Mouse (Mus musculus): Measurements from ENCODE around the gene Gpx1. TPM values are rescaled to one million over a fixed set of nuclear protein-coding genes. Genes with fewer than 3 reads are reported as not detected.

The Gpx1 gene
- polyA plus RNA-seq, 1 experiment from 2014 or later: 821 TPM

DNA sequence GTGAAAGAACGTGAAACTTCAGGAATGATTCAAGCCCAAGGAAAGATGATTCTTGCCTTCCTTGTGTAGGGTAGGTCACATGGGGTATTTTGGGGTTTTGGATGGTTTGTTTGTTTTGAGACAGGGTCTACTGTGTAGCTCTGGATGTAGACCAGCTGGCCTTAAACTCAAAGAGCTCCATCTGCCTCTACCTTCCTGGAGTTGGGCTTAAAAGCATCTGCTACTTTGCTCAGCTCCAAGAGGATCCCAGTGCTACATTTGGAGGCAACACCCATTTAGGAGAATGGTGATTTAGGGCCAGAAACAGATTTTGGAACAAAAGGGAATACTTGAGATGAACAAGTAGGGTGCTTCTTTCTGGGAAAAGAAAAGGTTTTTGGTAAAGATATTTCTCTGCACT lies 13.9 kb upstream of the Gpx1 start:
- H3K4me1 ChIP-seq (replicated peaks; ENCODE audit: control insufficient read depth, insufficient read depth, low read length): no peaks in the 10 kb centered on the region
- DNase-seq (ENCODE audit: low spot score) (no peak), ATAC-seq (ENCODE audit: low FRiP score) (no peak)
- H3K36me3 ChIP-seq (ENCODE audit: control insufficient read depth, insufficient read depth, low read length): no peaks in the 10 kb centered on the region
- H3K9ac ChIP-seq (ENCODE audit: low read depth, low read length): no peak overlapping the region
- no peak overlapping the region for H3K27ac ChIP-seq (ENCODE audit: low read depth, low read length)
- H3K4me2 ChIP-seq (replicated peaks; ENCODE audit: low read depth, low read length): no peak overlapping the region
- H3K27me3 ChIP-seq (ENCODE audit: control insufficient read depth, insufficient read depth, low read length): no peaks in the 10 kb centered on the region
- no peaks in the 10 kb centered on the region for H3K9me3 ChIP-seq (ENCODE audit: control insufficient read depth, low read length)
- H3K4me3 ChIP-seq (ENCODE audit: low read depth, low read length): no peak overlapping the region
- WGBS: 100% methylated on average over 1 of the region's 1 CpGs

DNA sequence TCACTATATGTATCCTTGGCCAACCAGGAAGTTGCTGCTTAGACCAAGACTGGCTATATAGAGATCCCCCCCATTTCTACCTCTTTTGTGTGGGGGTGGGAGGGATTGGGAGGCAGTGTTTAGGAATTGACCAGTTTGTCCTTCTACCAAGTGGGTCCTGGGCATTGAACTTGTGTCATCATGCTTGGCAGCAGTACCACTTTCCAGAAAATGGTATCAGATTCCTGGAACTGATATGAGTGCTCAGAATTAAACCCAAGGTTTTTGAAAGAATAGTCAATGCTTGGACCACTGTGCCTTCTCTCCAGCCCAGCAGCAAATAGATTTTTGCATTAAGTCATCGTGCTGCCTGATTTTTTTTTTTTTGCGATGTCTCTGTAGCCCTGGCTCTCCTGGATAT lies 12.9 kb upstream of the Gpx1 start:
- H3K4me3 ChIP-seq (ENCODE audit: low read depth, low read length): no peak overlapping the region
- 95% methylated on average over 2 of the region's 2 CpGs for WGBS
- no peak for ATAC-seq (ENCODE audit: low FRiP score)
- 0 out of 2 replicates have a peak, but pooled peaks cover under 1% of the 10 kb centered on the region for H3K36me3 ChIP-seq (ENCODE audit: control insufficient read depth, insufficient read depth, low read length)
- no peak for DNase-seq (ENCODE audit: low spot score)
- no peak overlapping the region for H3K27ac ChIP-seq (ENCODE audit: low read depth, low read length)
- no peaks in the 10 kb centered on the region for H3K4me1 ChIP-seq (replicated peaks; ENCODE audit: control insufficient read depth, insufficient read depth, low read length)
- no peaks in the 10 kb centered on the region for H3K9me3 ChIP-seq (ENCODE audit: control insufficient read depth, low read length)
- no peaks in the 10 kb centered on the region for H3K27me3 ChIP-seq (ENCODE audit: control insufficient read depth, insufficient read depth, low read length)
- no peak overlapping the region for H3K9ac ChIP-seq (ENCODE audit: low read depth, low read length)
- no peak overlapping the region for H3K4me2 ChIP-seq (replicated peaks; ENCODE audit: low read depth, low read length)

- DNase-seq (ENCODE audit: low spot score): no peak
- ATAC-seq (ENCODE audit: low FRiP score): no peak
- Histone ChIP-seq H3K9ac (ENCODE audit: low read depth, low read length) (peak overlapping the region; percentile 95; the same call in 1 of the 2 replicates), H3K4me1 (replicated peaks; ENCODE audit: control insufficient read depth, insufficient read depth, low read length) (peaks cover 11% of the 10 kb centered on the region; the same call in 1 of the 2 replicates), H3K27me3 (ENCODE audit: control insufficient read depth, insufficient read depth, low read length) (no peaks in the 10 kb centered on the region), H3K4me3 (ENCODE audit: low read depth, low read length) (no peak overlapping the region), H3K36me3 (ENCODE audit: control insufficient read depth, insufficient read depth, low read length) (peaks cover 2% of the 10 kb centered on the region; the same call in 1 of the 2 replicates), H3K27ac (ENCODE audit: low read depth, low read length) (peak overlapping the region; percentile 85), H3K4me2 (replicated peaks; ENCODE audit: low read depth, low read length) (no peak overlapping the region; the same call in 1 of the 2 replicates), H3K9me3 (ENCODE audit: control insufficient read depth, low read length) (no peaks in the 10 kb centered on the region)
- 70% methylated on average over 10 of the region's 10 CpGs for WGBS
Observed at GRCm38 (mm10) chr9:108337848-108338550, 704 bp upstream of the Gpx1 start.

DNA sequence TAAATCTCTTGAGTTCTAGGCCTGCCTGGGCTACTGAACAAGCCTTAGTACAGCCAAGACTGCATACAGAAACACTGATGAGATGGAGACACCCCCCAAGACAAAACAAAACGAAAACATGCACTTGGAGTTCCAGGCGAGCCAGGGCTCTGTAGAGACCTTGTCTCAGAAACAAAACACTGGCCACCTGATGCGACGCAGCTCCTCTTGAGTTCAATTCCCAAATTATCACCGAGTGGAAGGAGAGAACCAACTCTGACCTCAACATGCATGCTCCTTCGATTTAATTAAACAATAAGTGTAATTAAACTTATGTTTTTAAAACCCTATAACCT lies 185 bp upstream of the Gpx1 start:
- peak overlapping the region; percentile 85 for H3K27ac ChIP-seq (ENCODE audit: low read depth, low read length)
- WGBS: 38% methylated on average over 6 of the region's 6 CpGs

GRCm38 (mm10) chr9:108339886-108340257 lies 1.2 kb downstream of the Gpx1 start:
- Histone ChIP-seq H3K9me3 (ENCODE audit: control insufficient read depth, low read length) (no peaks in the 10 kb centered on the region), H3K27ac (ENCODE audit: low read depth, low read length) (no peak overlapping the region), H3K4me1 (replicated peaks; ENCODE audit: control insufficient read depth, insufficient read depth, low read length) (peaks cover 11% of the 10 kb centered on the region; the same call in 1 of the 2 replicates), H3K4me3 (ENCODE audit: low read depth, low read length) (peak overlapping the region; percentile 81), H3K36me3 (ENCODE audit: control insufficient read depth, insufficient read depth, low read length) (no peaks in the 10 kb centered on the region), H3K9ac (ENCODE audit: low read depth, low read length) (peak overlapping the region; percentile 95), H3K27me3 (ENCODE audit: control insufficient read depth, insufficient read depth, low read length) (no peaks in the 10 kb centered on the region), H3K4me2 (replicated peaks; ENCODE audit: low read depth, low read length) (peak overlapping the region; percentile 49)
- ATAC-seq (ENCODE audit: low FRiP score) (no peak), DNase-seq (ENCODE audit: low spot score) (no peak)
- 17% methylated on average over 20 of the region's 20 CpGs for WGBS

More for the DNA sequence above, 185 bp upstream of the Gpx1 start:
- Histone ChIP-seq H3K4me3 (ENCODE audit: low read depth, low read length) (peak overlapping the region; percentile 81; the same call in 1 of the 2 replicates), H3K4me2 (replicated peaks; ENCODE audit: low read depth, low read length) (peak overlapping the region; percentile 49), H3K9ac (ENCODE audit: low read depth, low read length) (peak overlapping the region; percentile 95), H3K9me3 (ENCODE audit: control insufficient read depth, low read length) (no peaks in the 10 kb centered on the region), H3K36me3 (ENCODE audit: control insufficient read depth, insufficient read depth, low read length) (no peaks in the 10 kb centered on the region), H3K4me1 (replicated peaks; ENCODE audit: control insufficient read depth, insufficient read depth, low read length) (peaks cover 11% of the 10 kb centered on the region; the same call in 1 of the 2 replicates), H3K27me3 (ENCODE audit: control insufficient read depth, insufficient read depth, low read length) (no peaks in the 10 kb centered on the region)
- peak; percentile 20; the same call in 1 of the 2 replicates for ATAC-seq (ENCODE audit: low FRiP score)
- DNase-seq (ENCODE audit: low spot score): peak; percentile 48

DNA sequence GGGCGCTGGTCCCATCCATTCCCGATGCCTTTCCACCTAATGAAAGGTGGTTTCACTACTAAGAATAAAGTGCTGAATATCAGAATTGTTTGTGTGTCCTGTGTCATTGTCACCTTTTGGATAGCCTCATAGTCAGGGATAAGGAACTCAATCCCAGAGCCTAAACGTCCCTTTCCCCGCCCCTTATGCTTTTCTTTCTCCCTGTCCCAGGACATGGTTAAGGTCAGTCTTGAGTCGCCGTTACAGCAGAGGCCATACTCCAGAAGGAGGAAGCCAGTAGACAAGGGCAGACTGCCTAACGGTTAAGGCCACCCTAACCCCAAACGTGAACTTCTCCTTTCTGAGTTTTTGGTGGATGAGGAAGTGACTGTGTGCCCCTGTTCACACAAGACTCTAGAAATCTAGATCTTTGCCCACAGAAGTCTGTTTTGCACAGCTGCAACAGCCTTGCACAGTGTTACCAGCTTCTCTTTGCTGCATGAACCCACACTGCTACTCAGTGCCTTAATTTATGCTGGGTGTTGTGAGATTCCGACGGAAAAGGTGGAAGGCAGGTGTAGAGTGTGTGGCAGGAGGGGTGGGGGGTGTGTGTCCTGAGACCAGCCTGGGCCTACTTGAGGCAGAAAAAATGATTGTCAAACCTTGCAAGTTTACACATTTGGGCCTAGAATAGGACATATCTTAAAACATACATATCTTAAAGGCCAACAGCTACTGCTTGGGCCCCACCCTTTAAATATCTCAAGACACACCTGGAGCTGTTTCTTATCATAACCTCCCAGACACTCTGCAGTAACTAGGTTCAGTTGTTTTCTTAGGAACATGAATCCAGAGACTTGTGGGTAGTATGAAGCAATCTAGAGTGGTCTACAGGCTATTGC lies 1.8 kb downstream of the Gpx1 start:
- 73% methylated on average over 10 of the region's 10 CpGs for WGBS
- Histone ChIP-seq H3K4me2 (replicated peaks; ENCODE audit: low read depth, low read length) (peak overlapping the region; percentile 49), H3K9ac (ENCODE audit: low read depth, low read length) (peak overlapping the region; percentile 95), H3K9me3 (ENCODE audit: control insufficient read depth, low read length) (no peaks in the 10 kb centered on the region), H3K36me3 (ENCODE audit: control insufficient read depth, insufficient read depth, low read length) (no peaks in the 10 kb centered on the region), H3K4me3 (ENCODE audit: low read depth, low read length) (peak overlapping the region; percentile 81), H3K4me1 (replicated peaks; ENCODE audit: control insufficient read depth, insufficient read depth, low read length) (peaks cover 11% of the 10 kb centered on the region; the same call in 1 of the 2 replicates), H3K27ac (ENCODE audit: low read depth, low read length) (0 out of 2 replicates have a peak overlapping the region, but pooled peaks have one; percentile 30), H3K27me3 (ENCODE audit: control insufficient read depth, insufficient read depth, low read length) (no peaks in the 10 kb centered on the region)
- DNase-seq (ENCODE audit: low spot score) (no peak), ATAC-seq (ENCODE audit: low FRiP score) (no peak)

DNA sequence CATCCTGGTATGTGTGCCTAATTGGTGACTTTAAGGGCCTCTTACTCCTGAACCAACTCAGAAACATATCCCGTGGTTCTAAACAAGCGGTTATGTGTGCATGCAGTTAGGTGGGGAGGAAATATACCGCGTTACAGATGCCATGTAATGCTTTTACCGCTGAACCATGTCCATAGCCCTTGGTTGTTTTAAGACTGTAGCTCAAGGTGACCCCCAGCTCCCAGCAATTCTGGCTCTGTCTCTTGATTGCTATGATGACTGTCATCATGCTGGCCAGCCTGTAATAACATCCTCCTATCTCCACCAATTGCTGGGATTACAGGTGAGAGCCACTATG lies 2.4 kb downstream of the Gpx1 start:
- no peak for ATAC-seq (ENCODE audit: low FRiP score)
- H3K27ac ChIP-seq (ENCODE audit: low read depth, low read length): no peak overlapping the region
- H3K9ac ChIP-seq (ENCODE audit: low read depth, low read length): no peak overlapping the region
- H3K9me3 ChIP-seq (ENCODE audit: control insufficient read depth, low read length): no peaks in the 10 kb centered on the region
- no peak for DNase-seq (ENCODE audit: low spot score)
- H3K4me2 ChIP-seq (replicated peaks; ENCODE audit: low read depth, low read length): 0 out of 2 replicates have a peak overlapping the region, but pooled peaks have one; percentile 3
- no peak overlapping the region for H3K4me3 ChIP-seq (ENCODE audit: low read depth, low read length)
- H3K4me1 ChIP-seq (replicated peaks; ENCODE audit: control insufficient read depth, insufficient read depth, low read length): peaks cover 11% of the 10 kb centered on the region; the same call in 1 of the 2 replicates
- WGBS: 93% methylated on average over 5 of the region's 5 CpGs
- H3K27me3 ChIP-seq (ENCODE audit: control insufficient read depth, insufficient read depth, low read length): no peaks in the 10 kb centered on the region
- H3K36me3 ChIP-seq (ENCODE audit: control insufficient read depth, insufficient read depth, low read length): no peaks in the 10 kb centered on the region

DNA sequence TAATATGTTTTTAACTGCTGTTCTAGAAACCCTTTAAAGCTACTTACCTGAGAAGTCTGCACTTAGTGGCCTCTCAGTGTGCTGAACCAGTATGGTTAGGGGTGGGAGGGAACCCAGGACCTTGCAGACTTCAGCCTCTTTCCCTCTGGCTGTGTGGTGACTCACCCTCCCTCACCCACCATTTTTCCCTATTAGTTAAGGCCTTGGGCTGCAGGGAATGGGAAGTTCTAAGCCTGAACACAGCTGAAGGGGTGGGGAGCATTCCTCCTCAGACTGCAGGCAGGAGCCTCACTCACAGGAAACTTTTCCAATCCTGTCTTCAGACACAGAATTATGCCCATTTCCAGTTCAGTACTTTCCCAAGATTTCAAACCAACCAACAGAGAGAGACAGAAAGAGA lies 3.1 kb downstream of the Gpx1 start:
- H3K4me3 ChIP-seq (ENCODE audit: low read depth, low read length): no peak overlapping the region
- H3K4me2 ChIP-seq (replicated peaks; ENCODE audit: low read depth, low read length): no peak overlapping the region
- DNase-seq (ENCODE audit: low spot score): no peak
- no peak overlapping the region for H3K27ac ChIP-seq (ENCODE audit: low read depth, low read length)
- no peak overlapping the region for H3K9ac ChIP-seq (ENCODE audit: low read depth, low read length)
- H3K27me3 ChIP-seq (ENCODE audit: control insufficient read depth, insufficient read depth, low read length): no peaks in the 10 kb centered on the region
- no peaks in the 10 kb centered on the region for H3K36me3 ChIP-seq (ENCODE audit: control insufficient read depth, insufficient read depth, low read length)
- no peaks in the 10 kb centered on the region for H3K9me3 ChIP-seq (ENCODE audit: control insufficient read depth, low read length)
- H3K4me1 ChIP-seq (replicated peaks; ENCODE audit: control insufficient read depth, insufficient read depth, low read length): peaks cover 11% of the 10 kb centered on the region; the same call in 1 of the 2 replicates
- no peak for ATAC-seq (ENCODE audit: low FRiP score)

All from hindbrain, embryonic 11.5 days (tissue).